Mouse (Mus musculus) forebrain, postnatal 0 days (tissue): Measurements from ENCODE around the gene Wwox. TPM values are rescaled to one million over a fixed set of nuclear protein-coding genes. Genes with fewer than 3 reads are reported as not detected.
A peak's percentile ranks its signal among the peaks of the same experiment; 100 is the strongest.

ENCODE experiments used
- ATAC-seq: fragments of 200-750 bp; cut with Nextera tagmentation; 2 replicates; pipeline ENCODE4 v1.8.0; 2017; ENCODE audit warnings: mild to moderate bottlenecking, moderate library complexity
- DNase-seq: peaks from one replicate; pipeline ENCODE4 v3.0.0-alpha.2; 2015
- H3K27ac ChIP-seq: fragments of 300-500 bp; sonication (generic); 2 replicates; pipeline ENCODE4 v1.5.1; 2014; ENCODE audit warnings: low read depth, mild to moderate bottlenecking, antibody characterized with exemption, low read length, moderate library complexity, mixed read lengths
- H3K27me3 ChIP-seq: fragments of 300-500 bp; sonication (generic); 2 replicates; pipeline ENCODE4 v1.6.1; 2014; ENCODE audit warnings: mild to moderate bottlenecking, low read length, mixed read lengths; ENCODE audit not compliant: insufficient read depth
- H3K36me3 ChIP-seq: fragments of 300-500 bp; sonication (generic); 2 replicates; pipeline ENCODE4 v1.6.1; 2014; ENCODE audit warnings: mild to moderate bottlenecking, moderate library complexity; ENCODE audit not compliant: insufficient read depth
- H3K4me1 ChIP-seq: fragments of 300-500 bp; sonication (generic); 2 replicates; pipeline ENCODE4 v1.6.1; 2014; ENCODE audit warnings: antibody characterized with exemption; ENCODE audit not compliant: insufficient read depth
- H3K4me2 ChIP-seq: fragments of 300-500 bp; sonication (generic); 2 replicates; pipeline ENCODE4 v1.6.1; 2014; ENCODE audit warnings: low read depth, mild to moderate bottlenecking, moderate library complexity
- H3K4me3 ChIP-seq: fragments of 300-500 bp; sonication (generic); 2 replicates; pipeline ENCODE4 v1.5.1; 2014; ENCODE audit warnings: low read depth, low read length, mixed read lengths
- H3K9ac ChIP-seq: fragments of 300-500 bp; sonication (generic); 2 replicates; pipeline ENCODE4 v1.6.1; 2014; ENCODE audit warnings: mild to moderate bottlenecking
- H3K9me3 ChIP-seq: fragments of 300-500 bp; sonication (generic); 2 replicates; pipeline ENCODE4 v1.6.1; 2016; ENCODE audit warnings: low read length
- CTCF ChIP-seq: sonication (generic); IDR thresholded peaks from 2 replicates; pipeline ENCODE4 v1.5.1; 2016; ENCODE audit warnings: antibody characterized with exemption, control low read depth, low read depth
- WGBS: fragments of 180-500 bp; shearing (Covaris S2); extraction: QIAGEN DNeasy Blood & Tissue Kit; methylation state at CpG from one replicate; pipeline ENCODE4 v1.1.7; 2014; 5-methylcytosine and 5-hydroxymethylcytosine counted together
- polyA plus RNA-seq: library from polyadenylated mRNA; unstranded; fragments of >200 nt; fragmentation: Nextera tagmentation; extraction: Ambion mirVana; gene quantifications from 2 replicates; pipeline ENCODE4 v1.2.1, GENCODE M21; 2015
- total RNA-seq: library from RNA; depleted of rRNA; stranded (reverse); fragments of >200 nt; gene quantifications from 2 replicates; pipeline ENCODE4 v1.2.3, GENCODE M21; 2014

Gene Wwox
- total and polyA plus RNA-seq, 2 experiments from 2014 or later = 13.2 to 17.3 TPM

GRCm38 (mm10) chr8:114982762-114983161, 543.3 kb downstream of the Wwox start:
- H3K9ac ChIP-seq = no peak overlapping the region
- 68% methylated on average over 11 of the region's 11 CpGs for WGBS
- DNase-seq (no peak), ATAC-seq (no peak)
- no peak overlapping the region for H3K4me2 ChIP-seq
- H3K4me3 ChIP-seq = no peak overlapping the region
- H3K9me3 ChIP-seq = no peaks in the 10 kb centered on the region
- H3K27ac ChIP-seq = no peak overlapping the region
- H3K36me3 ChIP-seq = no peaks in the 10 kb centered on the region
- H3K4me1 ChIP-seq = no peaks in the 10 kb centered on the region
- H3K27me3 ChIP-seq = no peaks in the 10 kb centered on the region
- no peak for TF ChIP-seq CTCF

GRCm38 (mm10) chr8:114984500-114984899, 545.0 kb downstream of the Wwox start:
- no peak overlapping the region for H3K27ac ChIP-seq
- no peak overlapping the region for H3K4me2 ChIP-seq
- no peak overlapping the region for H3K4me3 ChIP-seq
- H3K27me3 ChIP-seq = no peaks in the 10 kb centered on the region
- H3K9ac ChIP-seq = no peak overlapping the region
- H3K4me1 ChIP-seq = no peaks in the 10 kb centered on the region
- no peaks in the 10 kb centered on the region for H3K36me3 ChIP-seq
- DNase-seq (no peak), ATAC-seq (no peak)
- TF ChIP-seq CTCF = no peak
- H3K9me3 ChIP-seq = no peaks in the 10 kb centered on the region
- WGBS = 82% methylated on average over 8 of the region's 8 CpGs

GRCm38 (mm10) chr8:114985996-114986395, 546.5 kb downstream of the Wwox start:
- ATAC-seq (no peak), DNase-seq (no peak)
- H3K36me3 ChIP-seq = no peaks in the 10 kb centered on the region
- no peak overlapping the region for H3K4me2 ChIP-seq
- no peak overlapping the region for H3K4me3 ChIP-seq
- no peak overlapping the region for H3K27ac ChIP-seq
- H3K27me3 ChIP-seq = no peaks in the 10 kb centered on the region
- TF ChIP-seq CTCF = no peak
- 86% methylated on average over 13 of the region's 13 CpGs for WGBS
- no peak overlapping the region for H3K9ac ChIP-seq
- no peaks in the 10 kb centered on the region for H3K9me3 ChIP-seq
- H3K4me1 ChIP-seq = no peaks in the 10 kb centered on the region

- Histone ChIP-seq H3K27ac (no peak overlapping the region), H3K27me3 (no peaks in the 10 kb centered on the region), H3K4me3 (no peak overlapping the region), H3K4me2 (no peak overlapping the region), H3K4me1 (no peaks in the 10 kb centered on the region), H3K9ac (no peak overlapping the region), H3K9me3 (no peaks in the 10 kb centered on the region), H3K36me3 (no peaks in the 10 kb centered on the region)
- ATAC-seq (no peak), DNase-seq (peak; percentile 49)
- WGBS = 65% methylated on average over 10 of the region's 10 CpGs
- no peak for TF ChIP-seq CTCF
Observed at GRCm38 (mm10) chr8:114986971-114987370, 547.5 kb downstream of the Wwox start.

- Histone ChIP-seq H3K4me1 (no peaks in the 10 kb centered on the region), H3K36me3 (no peaks in the 10 kb centered on the region), H3K27me3 (no peaks in the 10 kb centered on the region), H3K27ac (no peak overlapping the region), H3K9ac (no peak overlapping the region), H3K4me2 (no peak overlapping the region), H3K4me3 (no peak overlapping the region), H3K9me3 (no peaks in the 10 kb centered on the region)
- DNase-seq (no peak), ATAC-seq (no peak)
- 34% methylated on average over 13 of the region's 13 CpGs for whole genome bisulfite sequencing
- no peak for TF ChIP-seq CTCF
Observed at GRCm38 (mm10) chr8:114990865-114991613, 551.6 kb downstream of the Wwox start.

GRCm38 (mm10) chr8:115000736-115001135, 561.3 kb downstream of the Wwox start:
- DNase-seq = no peak
- no peak for ATAC-seq

GRCm38 (mm10) chr8:115005021-115005420, 565.6 kb downstream of the Wwox start:
- Histone ChIP-seq H3K4me1 (no peaks in the 10 kb centered on the region), H3K4me2 (no peak overlapping the region), H3K36me3 (no peaks in the 10 kb centered on the region), H3K27me3 (no peaks in the 10 kb centered on the region; the same call in 1 of the 2 replicates), H3K9ac (no peak overlapping the region), H3K27ac (no peak overlapping the region), H3K9me3 (no peaks in the 10 kb centered on the region), H3K4me3 (no peak overlapping the region)
- ATAC-seq (no peak), DNase-seq (no peak)
- 79% methylated on average over 3 of the region's 3 CpGs for WGBS
- no peak for TF ChIP-seq CTCF

More at GRCm38 (mm10) chr8:115000736-115001135, 561.3 kb downstream of the Wwox start:
- Histone ChIP-seq H3K4me1 (no peaks in the 10 kb centered on the region), H3K4me3 (no peak overlapping the region), H3K4me2 (no peak overlapping the region), H3K9me3 (no peaks in the 10 kb centered on the region; the same call in 1 of the 2 replicates), H3K36me3 (no peaks in the 10 kb centered on the region), H3K27me3 (no peaks in the 10 kb centered on the region), H3K27ac (no peak overlapping the region), H3K9ac (no peak overlapping the region)
- whole genome bisulfite sequencing = 93% methylated on average over 11 of the region's 11 CpGs
- no peak for TF ChIP-seq CTCF
